Mouse (Mus musculus) myocyte (in vitro differentiated cells): ENCODE data around the gene Atad3a. TPM values are rescaled to one million over a fixed set of nuclear protein-coding genes. Genes with fewer than 3 reads are reported as not detected.

ENCODE experiments used
- H3K27me3 ChIP-seq: one replicate; pipeline ENCODE4 v1.6.1; 2011; ENCODE audit not compliant: control insufficient read depth, insufficient read depth, insufficient read length
- H3K36me3 ChIP-seq: one replicate; pipeline ENCODE4 v1.6.1; 2011; ENCODE audit not compliant: control insufficient read depth, insufficient read depth
- H3K4me2 ChIP-seq: one replicate; pipeline ENCODE4 v1.6.1; 2011; ENCODE audit warnings: low read depth, control low read depth
- H3K4me3 ChIP-seq: one replicate; pipeline ENCODE4 v1.5.1; 2011; ENCODE audit warnings: mild to moderate bottlenecking, control low read depth, moderate library complexity
- H3K79me2 ChIP-seq: one replicate; pipeline ENCODE4 v1.6.1; 2011; ENCODE audit not compliant: control insufficient read depth, insufficient read depth
- H3ac ChIP-seq: one replicate; pipeline ENCODE4 v1.6.1; 2011; ENCODE audit not compliant: control insufficient read depth, insufficient read length
- CEBPB ChIP-seq: IDR thresholded peaks from 2 replicates; pipeline ENCODE4 v1.6.1; 2011; ENCODE audit warnings: mild to moderate bottlenecking, moderate library complexity; ENCODE audit not compliant: poor library complexity, insufficient read depth, severe bottlenecking
- E2F4 ChIP-seq: IDR thresholded peaks from one replicate; pipeline ENCODE4 v1.6.1; 2011; ENCODE audit warnings: mild to moderate bottlenecking, control low read depth, moderate library complexity; ENCODE audit not compliant: insufficient read depth
- MAX ChIP-seq: IDR thresholded peaks from one replicate; pipeline ENCODE4 v1.6.1; 2011; ENCODE audit warnings: low read depth, mild to moderate bottlenecking, control low read depth
- MYOD1 ChIP-seq, 3 experiments: IDR thresholded peaks; one replicate each; pipeline ENCODE4 v1.6.1; 2011; ENCODE audit warnings: control low read depth in 2 of 3, low read depth in 2 of 3, mild to moderate bottlenecking in 2 of 3, moderate library complexity in 1 of 3; ENCODE audit not compliant: insufficient read length in 2 of 3, control insufficient read depth in 1 of 3
- MYOG ChIP-seq, 3 experiments: IDR thresholded peaks; one replicate each; pipeline ENCODE4 v1.6.1; 2011; ENCODE audit warnings: control low read depth in 2 of 3, low read depth in 2 of 3, mild to moderate bottlenecking in 2 of 3; ENCODE audit not compliant: insufficient read length in 2 of 3, control insufficient read depth in 1 of 3, insufficient read depth in 1 of 3
- POLR2A ChIP-seq: IDR thresholded peaks from one replicate; pipeline ENCODE4 v1.6.1; 2011; ENCODE audit warnings: low read depth, mild to moderate bottlenecking, control low read depth, moderate library complexity; ENCODE audit not compliant: insufficient read length
- POLR2AphosphoS2 ChIP-seq: IDR thresholded peaks from one replicate; pipeline ENCODE4 v1.6.1; 2011; ENCODE audit warnings: low read depth, control low read depth; ENCODE audit not compliant: insufficient read length
- REST ChIP-seq: IDR thresholded peaks from one replicate; pipeline ENCODE4 v1.6.1; 2011; ENCODE audit warnings: mild to moderate bottlenecking, control low read depth, moderate library complexity; ENCODE audit not compliant: insufficient read depth, insufficient read length
- SRF ChIP-seq: IDR thresholded peaks from one replicate; pipeline ENCODE4 v1.6.1; 2011; ENCODE audit warnings: low read depth; ENCODE audit not compliant: control insufficient read depth, insufficient read length
- TCF12 ChIP-seq: IDR thresholded peaks from one replicate; pipeline ENCODE4 v1.6.1; 2011; ENCODE audit warnings: mild to moderate bottlenecking, control low read depth; ENCODE audit not compliant: poor library complexity, insufficient read depth, severe bottlenecking
- TCF3 ChIP-seq: IDR thresholded peaks from one replicate; pipeline ENCODE4 v1.6.1; 2011; ENCODE audit warnings: low read depth, control low read depth; ENCODE audit not compliant: insufficient read length
- USF1 ChIP-seq: IDR thresholded peaks from one replicate; pipeline ENCODE4 v1.6.1; 2011; ENCODE audit warnings: low read depth, mild to moderate bottlenecking, control low read depth, moderate library complexity
- polyA plus RNA-seq: library from polyadenylated mRNA; unstranded; fragments of >200 nt; fragmentation: generic; extraction: Trizol; gene quantifications from one replicate; pipeline ENCODE4 v1.2.1, GENCODE M21; 2012; ENCODE audit warnings: missing spikeins

Atad3a gene
- polyA plus RNA-seq, 1 experiment: 60.9 TPM

DNA sequence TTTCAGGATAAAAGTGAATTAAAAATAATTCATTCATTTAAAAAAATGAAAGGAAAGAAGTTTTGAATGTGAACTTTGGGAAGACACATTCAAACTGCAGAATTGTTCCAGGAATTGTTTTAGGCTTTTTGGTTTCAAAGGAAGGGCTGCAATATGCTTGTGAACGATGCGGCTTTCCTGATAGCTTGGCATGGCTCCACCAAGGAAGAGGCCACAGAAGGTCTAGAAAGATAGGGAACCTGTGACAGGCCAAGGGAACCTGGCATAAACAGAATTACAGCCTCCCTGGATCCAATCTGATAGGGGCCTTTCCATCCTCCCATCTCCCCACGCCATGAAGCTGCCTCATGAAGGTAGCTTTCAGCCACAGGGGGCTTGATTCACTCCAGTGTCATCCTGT is 27.4 kb upstream of the Atad3a start:
- no peaks in the 10 kb centered on the region for H3K79me2 ChIP-seq
- TF ChIP-seq MYOD1 (IDR thresholded peaks at IDR 0.05; ENCODE audit: control insufficient read depth in 1 of 3, insufficient read length in 2 of 3, low read depth in 2 of 3): no peak
- no peak for TF ChIP-seq POLR2AphosphoS2
- peaks cover 15% of the 10 kb centered on the region for H3K27me3 ChIP-seq
- no peak overlapping the region for H3ac ChIP-seq
- H3K4me2 ChIP-seq: no peak overlapping the region
- no peak overlapping the region for H3K4me3 ChIP-seq
- no peaks in the 10 kb centered on the region for H3K36me3 ChIP-seq

DNA sequence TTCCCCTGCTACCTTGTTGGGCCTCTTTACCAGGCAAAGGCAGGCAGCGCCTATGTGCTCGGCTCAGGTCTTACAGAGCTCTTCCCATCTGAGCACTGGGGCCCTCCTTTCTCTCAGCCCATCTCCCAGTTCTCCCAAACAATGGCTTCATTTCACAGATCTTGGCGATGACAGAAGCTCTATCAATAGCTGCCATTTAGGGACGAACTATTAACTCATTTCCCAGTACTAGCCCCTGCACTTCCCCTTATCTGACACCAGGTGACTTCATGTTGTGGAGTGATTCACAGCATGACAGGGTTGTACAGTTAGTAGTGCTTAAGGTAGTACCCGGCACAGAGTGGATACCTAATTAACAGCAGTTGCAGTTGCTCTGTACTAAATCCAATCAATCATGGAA is 24.9 kb upstream of the Atad3a start, which contains the start of gene Tmem88b:
Gene Tmem88b (minus strand): TSS at position 56 of the 400 bp plus-strand sequence.
- H3K79me2 ChIP-seq: peaks cover 2% of the 10 kb centered on the region
- TF ChIP-seq TCF12: no peak
- TF ChIP-seq TCF3: no peak
- TF ChIP-seq USF1: no peak
- no peak for TF ChIP-seq POLR2A
- no peak for TF ChIP-seq CEBPB
- no peak for TF ChIP-seq REST
- peak within 1 kb of the TSS; percentile 46 for H3K4me3 ChIP-seq
- no peaks in the 10 kb centered on the region for H3K36me3 ChIP-seq
- H3K27me3 ChIP-seq: peaks cover 3% of the 10 kb centered on the region
- H3K4me2 ChIP-seq: peak within 1 kb of the TSS; percentile 81
- H3ac ChIP-seq: peak within 1 kb of the TSS; percentile 44

DNA sequence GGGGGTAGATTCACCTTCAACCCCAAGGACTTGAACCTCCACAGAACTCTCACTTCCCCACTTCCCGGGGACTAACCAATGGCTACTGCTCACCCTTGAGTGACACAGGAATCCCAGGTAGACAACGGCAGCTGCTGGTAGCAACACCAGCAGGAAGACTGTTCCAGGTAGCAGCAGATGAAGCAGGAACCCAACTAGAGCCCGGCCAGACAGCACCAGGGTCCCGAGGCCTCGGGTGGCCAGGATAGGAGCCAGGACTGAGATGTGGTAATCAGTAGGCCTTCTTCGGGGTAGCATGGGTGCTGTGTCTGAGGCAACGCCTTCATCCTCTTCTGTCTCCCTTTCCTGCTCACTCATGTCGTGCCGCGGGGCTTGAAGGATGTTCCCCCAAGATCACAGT is 24.4 kb upstream of the Atad3a start:
- H3K36me3 ChIP-seq: no peaks in the 10 kb centered on the region
- peak overlapping the region; percentile 46 for H3K4me3 ChIP-seq
- H3K27me3 ChIP-seq: no peaks in the 10 kb centered on the region
- TF ChIP-seq E2F4: no peak
- no peak for TF ChIP-seq CEBPB
- no peak for TF ChIP-seq TCF3
- no peak for TF ChIP-seq MAX
- TF ChIP-seq TCF12: no peak
- no peak for TF ChIP-seq SRF
- TF ChIP-seq POLR2AphosphoS2: no peak
- TF ChIP-seq REST: no peak
- peak overlapping the region; percentile 45 for H3K4me2 ChIP-seq
- H3K79me2 ChIP-seq: peaks cover 2% of the 10 kb centered on the region
- H3ac ChIP-seq: no peak overlapping the region

DNA sequence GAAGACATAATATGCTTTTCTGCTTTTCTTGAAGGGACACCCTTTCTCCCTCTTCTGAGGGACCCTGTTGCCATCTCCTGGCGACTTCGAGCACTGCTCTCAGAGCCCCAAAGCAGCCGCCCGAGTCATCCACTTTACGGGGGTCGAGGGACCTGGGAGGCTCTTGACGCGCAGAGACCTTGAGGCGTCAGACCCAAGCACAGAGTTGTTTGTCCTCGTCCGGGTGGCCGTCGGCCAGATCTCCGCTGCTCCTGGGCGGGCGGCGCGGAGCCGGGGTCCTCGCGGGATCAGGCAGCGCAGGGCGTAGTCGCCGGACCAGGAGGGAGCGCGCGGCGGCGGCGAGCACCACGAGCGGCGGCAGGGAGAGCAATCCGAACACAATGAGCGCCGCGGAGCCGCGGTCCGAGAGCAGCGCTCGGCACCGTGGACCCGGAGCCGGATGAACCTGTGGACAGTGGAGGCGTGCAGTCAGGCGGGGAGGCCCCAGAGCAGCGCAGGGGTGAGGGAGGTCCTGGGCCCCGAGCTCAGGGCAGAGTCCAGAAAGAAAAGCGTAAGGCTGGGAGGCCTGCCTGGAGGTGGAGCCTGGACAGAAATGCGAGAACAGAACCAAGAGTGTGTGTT is 23.3 kb upstream of the Atad3a start:
- peak overlapping the region; percentile 44 for H3ac ChIP-seq
- no peak for TF ChIP-seq USF1
- no peak for TF ChIP-seq MAX
- peak; percentile 65 for TF ChIP-seq POLR2AphosphoS2
- TF ChIP-seq CEBPB: no peak
- no peak for TF ChIP-seq SRF
- no peak for TF ChIP-seq MYOD1 (IDR thresholded peaks at IDR 0.05; ENCODE audit: control insufficient read depth in 1 of 3, insufficient read length in 2 of 3, low read depth in 2 of 3)
- TF ChIP-seq TCF3: no peak
- no peak for TF ChIP-seq E2F4
- TF ChIP-seq MYOG (IDR thresholded peaks at IDR 0.05; ENCODE audit: control insufficient read depth in 1 of 3, insufficient read depth in 1 of 3, insufficient read length in 2 of 3, low read depth in 2 of 3): peak in 1 of 3 experiments; percentile 11
- no peak for TF ChIP-seq TCF12
- peak; percentile 64 for TF ChIP-seq POLR2A
- TF ChIP-seq REST: no peak
- peaks cover 2% of the 10 kb centered on the region for H3K79me2 ChIP-seq
- peak overlapping the region; percentile 81 for H3K4me2 ChIP-seq
- no peaks in the 10 kb centered on the region for H3K27me3 ChIP-seq
- peak overlapping the region; percentile 46 for H3K4me3 ChIP-seq
- H3K36me3 ChIP-seq: no peaks in the 10 kb centered on the region

DNA sequence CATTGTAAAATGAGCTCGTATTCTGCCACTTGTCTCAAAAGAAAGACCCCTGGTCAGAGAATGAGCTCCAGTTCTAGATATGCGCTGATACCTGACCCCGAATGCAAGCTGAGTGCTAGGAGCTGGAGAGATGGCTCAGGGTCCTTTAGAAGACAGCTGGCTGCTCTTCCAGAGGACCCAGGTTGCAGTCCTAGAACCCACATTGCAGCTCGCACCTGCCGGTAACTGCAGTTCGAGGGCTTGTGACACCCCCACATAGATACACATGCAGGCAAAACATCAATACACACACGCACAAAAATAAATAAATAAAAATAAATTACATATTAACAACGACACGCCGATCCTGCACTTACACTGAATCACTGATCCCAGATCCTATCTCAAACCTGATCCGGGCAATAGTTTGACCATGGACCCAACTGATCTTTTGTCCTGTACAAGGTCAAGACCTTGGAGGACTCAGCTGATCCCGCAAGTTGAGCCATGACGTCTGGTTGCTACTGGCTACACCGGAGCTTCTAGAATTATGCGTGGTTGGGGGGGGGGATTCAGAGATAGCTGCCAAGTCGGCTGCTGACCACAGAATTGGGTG is 22.7 kb upstream of the Atad3a start:
- TF ChIP-seq MYOD1 (IDR thresholded peaks at IDR 0.05; ENCODE audit: control insufficient read depth in 1 of 3, insufficient read length in 2 of 3, low read depth in 2 of 3) (peak in 2 of 3 experiments; percentile 10 to 22), TCF12 (no peak)
- Histone ChIP-seq H3ac (peak overlapping the region; percentile 44), H3K27me3 (no peaks in the 10 kb centered on the region), H3K4me2 (peak overlapping the region; percentile 81), H3K36me3 (no peaks in the 10 kb centered on the region), H3K4me3 (peak overlapping the region; percentile 46), H3K79me2 (peaks cover 2% of the 10 kb centered on the region)
